Mouse (Mus musculus) lung, embryonic 16.5 days (tissue): ENCODE results near the gene Parp8. TPM values are rescaled to one million over a fixed set of nuclear protein-coding genes. Genes with fewer than 3 reads are reported as not detected.

Source experiments
- ATAC-seq: fragments of 200-750 bp; cut with Nextera tagmentation; 2 replicates; pipeline ENCODE4 v1.8.0; 2017; ENCODE audit warnings: low read depth, mild to moderate bottlenecking, moderate library complexity
- H3K27ac ChIP-seq: fragments of 300-500 bp; sonication (generic); 2 replicates; pipeline ENCODE4 v1.5.1; 2014; ENCODE audit warnings: mild to moderate bottlenecking, control low read depth, low read length
- H3K27me3 ChIP-seq: fragments of 300-500 bp; sonication (generic); 2 replicates; pipeline ENCODE4 v1.6.1; 2014; ENCODE audit warnings: low read depth, low read length, mixed read lengths; ENCODE audit not compliant: control insufficient read depth, insufficient read depth
- H3K36me3 ChIP-seq: fragments of 300-500 bp; sonication (generic); 2 replicates; pipeline ENCODE4 v1.6.1; 2014; ENCODE audit warnings: low read length; ENCODE audit not compliant: control insufficient read depth, insufficient read depth
- H3K4me1 ChIP-seq: fragments of 300-500 bp; sonication (generic); replicated peaks from 2 replicates; pipeline ENCODE4 v1.6.1; 2014; ENCODE audit warnings: low read length, mixed read lengths; ENCODE audit not compliant: control insufficient read depth, insufficient read depth
- H3K4me2 ChIP-seq: fragments of 300-500 bp; sonication (generic); 2 replicates; pipeline ENCODE4 v1.6.1; 2014; ENCODE audit warnings: low read depth, low read length, control low read depth
- H3K4me3 ChIP-seq: fragments of 300-500 bp; sonication (generic); 2 replicates; pipeline ENCODE4 v1.5.1; 2014; ENCODE audit warnings: mild to moderate bottlenecking, low read length, control low read depth
- H3K9ac ChIP-seq: fragments of 300-500 bp; sonication (generic); 2 replicates; pipeline ENCODE4 v1.6.1; 2014; ENCODE audit warnings: low read length, control low read depth
- H3K9me3 ChIP-seq: fragments of 300-500 bp; sonication (generic); 2 replicates; pipeline ENCODE4 v1.6.1; 2016; ENCODE audit warnings: low read length; ENCODE audit not compliant: control insufficient read depth
- WGBS: fragments of 180-500 bp; shearing (Covaris S2); extraction: QIAGEN DNeasy Blood & Tissue Kit; methylation state at CpG from one replicate; pipeline ENCODE4 v1.1.7; 2014; 5-methylcytosine and 5-hydroxymethylcytosine counted together
- polyA plus RNA-seq: library from polyadenylated mRNA; unstranded; fragments of >200 nt; fragmentation: Nextera tagmentation; extraction: Ambion mirVana; gene quantifications from 2 replicates; pipeline ENCODE4 v1.2.1, GENCODE M21; 2015

Parp8 gene
- polyA plus RNA-seq, 1 experiment from 2014 or later, result 10.1 TPM

- H3K4me3 ChIP-seq, result no peak overlapping the region
- no peaks in the 10 kb centered on the region for H3K36me3 ChIP-seq
- no peak overlapping the region for H3K27ac ChIP-seq
- no peak overlapping the region for H3K4me2 ChIP-seq
- H3K27me3 ChIP-seq, result no peaks in the 10 kb centered on the region
- H3K9ac ChIP-seq, result no peak overlapping the region
- H3K4me1 ChIP-seq, result no peaks in the 10 kb centered on the region; the same call in 1 of the 2 replicates
- H3K9me3 ChIP-seq, result no peaks in the 10 kb centered on the region
- 80% methylated on average over 7 of the region's 7 CpGs for WGBS
- no peak for ATAC-seq
Measured at GRCm38 (mm10) chr13:116958776-116959589, 66.4 kb downstream of the Parp8 start.

DNA sequence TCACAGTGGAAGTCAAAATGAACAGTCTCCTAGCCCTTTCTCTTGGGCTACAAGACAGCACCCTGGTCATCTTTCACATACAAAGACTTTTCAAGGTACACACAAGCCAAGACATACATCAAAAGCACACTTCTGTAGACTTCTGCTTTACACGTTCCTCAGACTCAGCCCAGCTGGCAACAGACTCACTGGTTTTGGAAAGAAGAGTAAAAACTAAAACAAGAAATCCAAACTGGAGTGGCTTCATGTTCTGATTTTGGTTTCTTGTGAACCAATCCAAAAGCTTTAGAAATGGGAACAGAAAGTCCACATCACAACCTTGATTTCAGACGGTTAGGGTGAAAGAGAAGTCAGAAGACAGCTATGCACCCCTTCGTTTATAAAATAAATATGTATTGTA lies 67.8 kb downstream of the Parp8 start:
- H3K9ac ChIP-seq, result no peak overlapping the region
- no peaks in the 10 kb centered on the region for H3K36me3 ChIP-seq
- H3K27ac ChIP-seq, result no peak overlapping the region
- 57% methylated on average over 3 of the region's 3 CpGs for WGBS
- no peaks in the 10 kb centered on the region for H3K9me3 ChIP-seq
- no peak overlapping the region for H3K4me2 ChIP-seq
- H3K27me3 ChIP-seq, result no peaks in the 10 kb centered on the region
- H3K4me3 ChIP-seq, result no peak overlapping the region
- ATAC-seq, result no peak
- H3K4me1 ChIP-seq, result no peaks in the 10 kb centered on the region

GRCm38 (mm10) chr13:116951336-116951735 lies 74.0 kb downstream of the Parp8 start:
- 93% methylated on average over 3 of the region's 3 CpGs for WGBS
- Histone ChIP-seq H3K4me3 (no peak overlapping the region), H3K27ac (no peak overlapping the region), H3K9ac (no peak overlapping the region), H3K4me1 (no peaks in the 10 kb centered on the region), H3K4me2 (no peak overlapping the region), H3K27me3 (no peaks in the 10 kb centered on the region), H3K36me3 (no peaks in the 10 kb centered on the region), H3K9me3 (no peaks in the 10 kb centered on the region)
- no peak for ATAC-seq

GRCm38 (mm10) chr13:116949527-116949926 lies 75.8 kb downstream of the Parp8 start:
- no peak overlapping the region for H3K9ac ChIP-seq
- ATAC-seq, result no peak
- no peaks in the 10 kb centered on the region for H3K36me3 ChIP-seq
- H3K4me3 ChIP-seq, result no peak overlapping the region
- no peaks in the 10 kb centered on the region for H3K27me3 ChIP-seq
- H3K9me3 ChIP-seq, result no peaks in the 10 kb centered on the region
- no peak overlapping the region for H3K27ac ChIP-seq
- no peaks in the 10 kb centered on the region for H3K4me1 ChIP-seq
- 76% methylated on average over 4 of the region's 4 CpGs for WGBS
- no peak overlapping the region for H3K4me2 ChIP-seq

GRCm38 (mm10) chr13:116949056-116949455 lies 76.3 kb downstream of the Parp8 start:
- Histone ChIP-seq H3K27me3 (no peaks in the 10 kb centered on the region), H3K4me2 (no peak overlapping the region), H3K36me3 (no peaks in the 10 kb centered on the region), H3K27ac (no peak overlapping the region), H3K4me1 (no peaks in the 10 kb centered on the region), H3K4me3 (no peak overlapping the region), H3K9ac (no peak overlapping the region), H3K9me3 (no peaks in the 10 kb centered on the region)
- no peak for ATAC-seq
- 85% methylated on average over 6 of the region's 6 CpGs for WGBS

DNA sequence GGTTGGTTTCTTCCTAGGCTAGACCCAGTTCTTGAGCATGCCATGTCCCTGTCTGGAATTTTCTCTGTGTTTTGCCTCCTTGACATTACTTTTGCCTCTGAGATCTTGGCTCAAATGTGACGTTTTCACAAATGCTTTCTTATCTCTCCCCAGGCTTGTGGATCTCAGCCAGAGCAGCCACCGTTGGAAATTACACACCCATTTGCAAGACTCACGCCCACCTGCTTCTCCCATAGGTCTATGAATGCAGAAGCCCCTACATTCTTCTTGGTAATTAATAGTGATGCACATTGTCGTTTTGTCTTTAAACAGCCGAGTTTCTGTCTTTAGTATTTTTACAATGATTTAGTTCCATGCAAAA lies 77.1 kb downstream of the Parp8 start:
- Histone ChIP-seq H3K27ac (no peak overlapping the region), H3K4me2 (no peak overlapping the region), H3K9me3 (no peaks in the 10 kb centered on the region), H3K27me3 (no peaks in the 10 kb centered on the region), H3K36me3 (no peaks in the 10 kb centered on the region), H3K9ac (no peak overlapping the region), H3K4me1 (no peaks in the 10 kb centered on the region), H3K4me3 (no peak overlapping the region)
- ATAC-seq, result no peak
- 41% methylated on average over 5 of the region's 5 CpGs for WGBS

GRCm38 (mm10) chr13:116947611-116948298 lies 77.6 kb downstream of the Parp8 start:
- WGBS, result 50% methylated on average over 9 of the region's 9 CpGs
- H3K4me2 ChIP-seq, result no peak overlapping the region
- H3K9me3 ChIP-seq, result no peaks in the 10 kb centered on the region
- ATAC-seq, result peak; percentile 59
- H3K9ac ChIP-seq, result no peak overlapping the region
- no peak overlapping the region for H3K27ac ChIP-seq
- no peaks in the 10 kb centered on the region for H3K36me3 ChIP-seq
- no peaks in the 10 kb centered on the region for H3K4me1 ChIP-seq
- no peaks in the 10 kb centered on the region for H3K27me3 ChIP-seq
- no peak overlapping the region for H3K4me3 ChIP-seq

- Histone ChIP-seq H3K9me3 (no peaks in the 10 kb centered on the region), H3K9ac (no peak overlapping the region), H3K27me3 (no peaks in the 10 kb centered on the region), H3K4me1 (no peaks in the 10 kb centered on the region), H3K4me3 (no peak overlapping the region), H3K36me3 (no peaks in the 10 kb centered on the region), H3K27ac (no peak overlapping the region), H3K4me2 (no peak overlapping the region)
- ATAC-seq, result no peak
- WGBS, result 64% methylated on average over 4 of the region's 4 CpGs
Measured at GRCm38 (mm10) chr13:116946566-116946965, 78.8 kb downstream of the Parp8 start.

DNA sequence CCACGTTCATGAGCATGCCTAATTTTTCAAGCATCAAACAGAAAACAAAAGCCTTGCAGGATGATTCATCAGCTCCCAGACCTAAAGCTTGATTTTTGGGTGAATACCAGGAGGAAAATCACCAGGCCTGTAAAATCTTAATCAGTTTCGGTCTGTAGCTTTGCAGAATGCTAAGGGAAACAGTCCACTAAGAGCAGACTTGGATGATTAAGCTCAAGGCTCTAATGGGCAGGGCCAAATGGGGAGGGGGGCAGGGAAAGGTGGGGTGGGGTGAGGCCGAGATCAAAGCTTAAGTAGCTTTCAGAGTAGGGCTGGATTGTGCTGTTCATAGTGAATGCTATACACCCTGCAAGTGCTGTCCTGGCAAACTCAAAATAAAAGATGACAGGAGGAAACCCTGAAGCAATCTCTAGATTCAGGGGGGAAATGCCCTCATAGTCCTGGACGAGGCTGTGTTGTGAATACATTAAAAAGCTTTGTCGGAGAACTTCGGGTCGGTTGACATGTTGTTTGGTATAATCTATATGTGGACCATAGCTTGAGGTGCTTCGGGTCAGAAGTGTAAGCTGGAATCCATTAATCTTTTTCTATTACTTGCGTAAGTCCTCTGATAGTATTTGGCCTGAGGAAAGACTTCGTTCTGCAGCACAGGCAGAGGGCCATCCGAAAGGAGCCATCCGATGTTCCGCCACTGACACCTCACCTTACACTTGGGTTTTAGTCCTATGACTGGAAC lies 83.9 kb downstream of the Parp8 start:
- ATAC-seq, result no peak
- 54% methylated on average over 13 of the region's 13 CpGs for WGBS
- H3K27me3 ChIP-seq, result no peaks in the 10 kb centered on the region
- no peak overlapping the region for H3K4me2 ChIP-seq
- no peak overlapping the region for H3K9ac ChIP-seq
- H3K9me3 ChIP-seq, result no peaks in the 10 kb centered on the region
- H3K4me1 ChIP-seq, result no peaks in the 10 kb centered on the region; the same call in 1 of the 2 replicates
- H3K27ac ChIP-seq, result no peak overlapping the region
- H3K36me3 ChIP-seq, result no peaks in the 10 kb centered on the region
- H3K4me3 ChIP-seq, result no peak overlapping the region
